Mouse (Mus musculus): ENCODE data around the gene Gm16181.

The Gm16181 gene

DNA sequence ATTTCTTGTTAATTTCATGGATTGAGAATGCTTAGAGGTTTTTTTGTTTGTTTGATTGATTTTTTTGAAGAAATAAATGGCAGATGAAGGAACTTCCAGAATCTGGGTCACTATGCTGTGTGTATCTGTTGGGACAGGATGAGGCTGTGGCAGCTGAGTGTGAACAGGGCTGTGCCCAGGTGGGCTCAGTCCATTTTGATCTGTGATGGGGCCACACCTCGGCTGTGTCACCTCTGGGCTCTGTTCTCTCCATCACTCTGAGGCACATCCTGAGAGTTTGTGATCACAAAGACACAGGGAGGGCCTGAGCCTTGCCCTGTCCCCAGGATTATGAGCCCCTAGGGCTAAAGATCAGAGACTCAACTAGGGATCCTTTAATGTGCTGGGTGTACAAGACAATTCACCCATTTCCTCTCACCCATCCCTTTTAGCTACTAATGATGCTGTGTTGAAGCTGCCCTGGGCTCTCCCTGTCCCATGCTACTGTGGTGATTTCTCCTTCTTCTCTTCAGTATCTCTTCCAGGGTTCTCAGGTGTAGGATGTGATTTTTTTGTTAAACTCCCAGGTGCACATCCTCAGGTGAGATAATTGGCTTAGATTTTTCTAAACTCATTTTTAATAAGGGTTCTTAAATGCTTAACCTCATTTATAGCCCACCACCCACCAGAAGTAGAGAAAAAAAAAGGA lies 46.9 kb downstream of the Gm16181 start:
- DNase-seq (ENCODE audit: low read depth in 2 of 2, low spot score in 2 of 2): no peak

DNA sequence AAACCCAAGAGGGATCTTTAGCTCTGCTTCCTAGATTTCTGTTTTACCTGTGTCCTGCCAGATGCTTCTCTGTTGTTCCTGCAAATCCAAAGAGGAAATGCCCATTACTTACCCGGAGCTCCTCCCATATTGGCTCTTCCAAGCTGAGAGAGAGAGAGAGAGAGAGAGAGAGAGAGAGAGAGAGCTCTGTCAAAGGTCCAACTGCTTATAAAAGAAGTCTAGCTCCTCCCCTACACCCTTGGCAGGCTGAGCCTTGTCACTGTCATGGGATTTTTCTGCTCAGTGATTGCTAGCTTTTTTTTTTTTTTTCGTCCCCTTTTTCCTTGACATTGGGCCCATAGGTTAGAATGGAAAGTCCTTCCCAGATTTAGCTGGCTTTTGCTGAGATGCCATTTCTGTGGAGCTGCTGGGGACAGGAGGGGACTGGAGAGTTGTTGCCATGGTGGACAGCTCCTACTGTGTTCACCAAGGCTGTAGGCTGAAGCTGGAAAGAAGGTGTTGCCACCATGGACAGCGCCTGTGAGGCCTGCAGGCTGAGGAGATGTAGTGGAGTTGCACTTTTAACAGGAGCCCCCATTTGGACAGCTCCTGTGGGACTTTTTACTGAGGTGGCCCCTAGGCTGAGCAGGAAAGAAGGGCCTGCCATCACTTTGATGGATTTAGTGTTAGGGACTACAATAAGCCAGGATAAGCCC lies 49.2 kb downstream of the Gm16181 start:
- DNase-seq (ENCODE audit: low read depth in 2 of 2, low spot score in 2 of 2): no peak

- DNase-seq (ENCODE audit: low read depth in 2 of 2, low spot score in 2 of 2): no peak
Measured at GRCm38 (mm10) chr17:35272249-35272648, 51.6 kb downstream of the Gm16181 start.

Data from CD8-positive naive resting alpha-beta T cell, adult 2 months (primary cell).